Mouse (Mus musculus) megakaryocyte, embryonic 14.5 days (primary cell): ENCODE data around the gene Prex1.

Experiments used
- FLI1 ChIP-seq: IDR thresholded peaks from 2 replicates; pipeline ENCODE4 v1.6.1; 2012; ENCODE audit warnings: low read length, inconsistent platforms, mixed read lengths
- GATA1 ChIP-seq: IDR thresholded peaks from 3 replicates; pipeline ENCODE4 v1.6.1; 2012; ENCODE audit warnings: mixed read lengths, low read length, inconsistent platforms, borderline replicate concordance

DNA sequence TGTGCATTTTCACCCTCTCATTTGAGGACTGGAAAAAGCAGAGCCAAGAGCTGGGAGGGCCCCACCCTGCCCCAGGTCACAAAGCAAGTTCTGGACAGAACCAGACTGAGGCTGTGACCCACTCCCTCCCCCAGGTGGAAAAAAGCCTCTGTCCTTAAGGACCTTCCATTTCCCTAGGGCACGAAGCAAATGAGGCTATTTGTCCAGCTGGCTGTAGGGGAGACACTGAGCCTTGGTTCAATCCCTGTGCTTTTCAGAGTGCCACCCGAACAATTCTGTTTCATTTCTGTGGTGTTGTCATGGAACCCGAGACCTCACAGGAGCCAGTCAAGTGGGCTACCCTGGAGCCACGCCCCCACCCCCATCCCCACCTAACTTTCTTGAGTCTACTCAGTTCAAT, 29.9 kb upstream of the Prex1 start:
- TF ChIP-seq FLI1 = no peak
- TF ChIP-seq GATA1 = no peak
